32 mouse cellular contexts compared by ENCODE assay signal in the genomic region with DNA sequence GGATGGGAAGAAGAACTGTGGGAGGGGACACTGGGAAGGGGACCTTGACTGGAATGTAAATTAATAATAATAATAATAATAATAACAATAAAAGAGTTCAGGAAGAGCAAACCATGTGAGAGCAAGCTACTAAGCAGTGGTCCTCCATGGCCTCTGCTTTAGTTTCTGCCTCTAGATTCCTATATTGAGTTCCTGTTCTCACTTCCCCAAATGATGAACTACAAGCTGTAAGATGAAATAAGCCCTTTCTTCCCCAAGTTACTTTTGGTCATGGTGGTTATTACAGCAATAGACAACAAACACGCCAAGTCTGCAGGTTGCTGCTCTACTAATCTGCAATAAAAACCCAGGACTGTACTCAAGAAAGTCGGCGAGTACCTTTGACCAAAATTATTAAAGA. TPM values are rescaled to one million over a fixed set of nuclear protein-coding genes. Genes with fewer than 3 reads are reported as not detected.
A peak's percentile ranks its signal among the peaks of the same experiment; 100 is the strongest.
DNase-seq lines count a peak whose midpoint lies in the region; ATAC-seq and TF ChIP-seq lines count a peak whose summit lies in the region.
"Had no signal": no experiment of that assay in that cellular context is flagged by ENCODE, and none has a peak within 500 bp of the region (broad histone marks: within the 10 kb centered on the region; RNA-seq: fewer than 3 reads in every experiment).

No protein-coding gene starts in this region.

- no peak for TF ChIP-seq EP300 in liver, postnatal 0 days (IDR thresholded peaks at IDR 0.05; ENCODE audit: low read depth)

- no peak overlapping the region for H3K27ac ChIP-seq in liver, adult 2 months (replicated peaks; ENCODE audit: insufficient read depth, low read depth, low read length)
- H3K27ac ChIP-seq in liver, postnatal 0 days (ENCODE audit: low read depth) = no peak overlapping the region
- no peak overlapping the region for H3K27ac ChIP-seq in hindbrain, embryonic 12.5 days
- H3K27ac ChIP-seq: embryonic facial prominence, embryonic 12.5 days; hindbrain, embryonic 10.5 days; liver, embryonic 13.5 days; lung, embryonic 15.5 days; midbrain, embryonic 12.5 days; neural tube, embryonic 13.5 days; stomach, postnatal 0 days had no signal

- no peak overlapping the region for H3K9ac ChIP-seq in liver, adult 2 months (ENCODE audit: low read depth, low read length)
- no peak overlapping the region for H3K9ac ChIP-seq in liver, postnatal 0 days (replicated peaks)
- H3K9ac ChIP-seq in hindbrain, embryonic 12.5 days = no peak overlapping the region
- H3K9ac ChIP-seq: embryonic facial prominence, embryonic 12.5 days; heart, embryonic 12.5 days; liver, embryonic 13.5 days; lung, embryonic 15.5 days; midbrain, embryonic 12.5 days; neural tube, embryonic 13.5 days had no signal

- no peaks in the 10 kb centered on the region for H3K36me3 ChIP-seq in liver, adult 2 months (ENCODE audit: control insufficient read depth, insufficient read depth, low read length)
- no peaks in the 10 kb centered on the region for H3K36me3 ChIP-seq in liver, postnatal 0 days (replicated peaks; ENCODE audit: insufficient read depth, low read length)
- H3K36me3 ChIP-seq in hindbrain, embryonic 12.5 days = no peaks in the 10 kb centered on the region
- H3K36me3 ChIP-seq: embryonic facial prominence, embryonic 12.5 days; heart, embryonic 12.5 days; hindbrain, embryonic 10.5 days; liver, embryonic 13.5 days; lung, embryonic 15.5 days; midbrain, embryonic 12.5 days; neural tube, embryonic 13.5 days had no signal

- DNase-seq in liver, adult 2 months (ENCODE audit: extremely low read depth, low read depth, low spot score) = peak; percentile 36
- DNase-seq in liver, postnatal 0 days = no peak
- peak; percentile 61 for DNase-seq in A20 (ENCODE audit: low read depth, low spot score)
- no peak for DNase-seq in gastrocnemius, postnatal 25 days
- DNase-seq: adrenal gland, postnatal 25 days; cerebellum, adult 8-10 months; cerebellum, postnatal 25 days; embryo, embryonic 11 days; gastrocnemius, postnatal 14 days; heart, adult 18-20 months; kidney, adult 2 months; kidney, postnatal 36 days; left cerebral cortex, postnatal 4 days; liver, embryonic 13.5 days; retina, postnatal 1 day; right cerebral cortex, postnatal 14 days; thymus, adult 2 months; thymus, postnatal 36 days had no signal

- H3K27me3 ChIP-seq in liver, adult 2 months (ENCODE audit: control insufficient read depth, insufficient read depth, low read length) = no peaks in the 10 kb centered on the region
- H3K27me3 ChIP-seq in liver, postnatal 0 days (ENCODE audit: insufficient read depth, low read length) = no peaks in the 10 kb centered on the region
- H3K27me3 ChIP-seq in hindbrain, embryonic 12.5 days = no peaks in the 10 kb centered on the region
- H3K27me3 ChIP-seq: embryonic facial prominence, embryonic 12.5 days; heart, embryonic 12.5 days; liver, embryonic 13.5 days; lung, embryonic 15.5 days; megakaryocyte, embryonic 14.5 days; midbrain, embryonic 12.5 days; neural tube, embryonic 13.5 days had no signal

- H3K9me3 ChIP-seq in liver, postnatal 0 days (ENCODE audit: low read length) = no peaks in the 10 kb centered on the region
- H3K9me3 ChIP-seq in hindbrain, embryonic 12.5 days (replicated peaks) = no peaks in the 10 kb centered on the region
- H3K9me3 ChIP-seq: embryonic facial prominence, embryonic 12.5 days; heart, embryonic 12.5 days; liver, embryonic 13.5 days; lung, embryonic 15.5 days; megakaryocyte, embryonic 14.5 days; midbrain, embryonic 12.5 days; neural tube, embryonic 13.5 days had no signal

- no peak for ATAC-seq in liver, postnatal 0 days
- peak; percentile 73 for ATAC-seq in common myeloid progenitor, adult 5-6 weeks (replicated peaks; ENCODE audit: low read depth, poor library complexity, severe bottlenecking)
- ATAC-seq in monocyte, adult 5-6 weeks (replicated peaks; ENCODE audit: insufficient number of reproducible peaks, low FRiP score, low TSS enrichment, poor library complexity, severe bottlenecking) = peak; percentile 87
- no peak for ATAC-seq in cerebellum, adult (ENCODE audit: insufficient number of reproducible peaks, low FRiP score, low TSS enrichment)
- ATAC-seq in hindbrain, embryonic 12.5 days (ENCODE audit: low FRiP score) = no peak
- ATAC-seq: forebrain, embryonic 14.5 days; hindbrain, embryonic 16.5 days had no signal

- no peaks in the 10 kb centered on the region for H3K4me1 ChIP-seq in liver, adult 2 months (ENCODE audit: control insufficient read depth, insufficient read depth, low read length)
- H3K4me1 ChIP-seq in liver, postnatal 0 days (ENCODE audit: insufficient read depth) = no peaks in the 10 kb centered on the region
- no peaks in the 10 kb centered on the region for H3K4me1 ChIP-seq in hindbrain, embryonic 12.5 days
- H3K4me1 ChIP-seq: embryonic facial prominence, embryonic 12.5 days; heart, embryonic 12.5 days; liver, embryonic 13.5 days; lung, embryonic 15.5 days; neural tube, embryonic 13.5 days had no signal

- TF ChIP-seq CTCF in liver, adult 2 months (IDR thresholded peaks at IDR 0.05; ENCODE audit: low read depth, low read length) = no peak
- TF ChIP-seq CTCF in liver, postnatal 0 days (IDR thresholded peaks at IDR 0.05; ENCODE audit: low read depth) = no peak

- no peak overlapping the region for H3K4me3 ChIP-seq in liver, adult 2 months (ENCODE audit: insufficient read depth, low read depth, low read length)
- H3K4me3 ChIP-seq in liver, postnatal 0 days (ENCODE audit: low read depth, low read length) = no peak overlapping the region
- H3K4me3 ChIP-seq in hindbrain, embryonic 12.5 days = no peak overlapping the region
- H3K4me3 ChIP-seq: embryonic facial prominence, embryonic 12.5 days; heart, embryonic 12.5 days; hindbrain, embryonic 10.5 days; liver, embryonic 13.5 days; lung, embryonic 15.5 days; megakaryocyte, embryonic 14.5 days; midbrain, embryonic 12.5 days; neural tube, embryonic 13.5 days had no signal

- no peaks in the 10 kb centered on the region for H3K79me2 ChIP-seq in liver, adult 2 months (ENCODE audit: control insufficient read depth, insufficient read depth, low read length)

- TF ChIP-seq POLR2A in liver, adult 2 months (IDR thresholded peaks at IDR 0.05; ENCODE audit: extremely low read depth, insufficient read depth, low read length) = no peak

- H3K4me2 ChIP-seq in liver, postnatal 0 days (ENCODE audit: low read depth, low read length) = no peak overlapping the region
- no peak overlapping the region for H3K4me2 ChIP-seq in hindbrain, embryonic 12.5 days (replicated peaks)
- H3K4me2 ChIP-seq: embryonic facial prominence, embryonic 12.5 days; heart, embryonic 12.5 days; liver, embryonic 13.5 days; lung, embryonic 15.5 days; midbrain, embryonic 12.5 days; neural tube, embryonic 13.5 days had no signal

- 84% methylated on average over 3 of the region's 3 CpGs for WGBS in liver, adult 2 months
- WGBS in liver, postnatal 0 days (ENCODE audit: insufficient replicate concordance) = 58% methylated on average over 3 of the region's 3 CpGs
- WGBS in hindbrain, embryonic 12.5 days = 90% methylated on average over 3 of the region's 3 CpGs

RNA-seq across cellular contexts. Expression of a gene that starts 40.7 kb away (rescaled TPM):
- total RNA-seq in liver, adult 2 months (2014; rRNA removed) = 8.9 TPM in 2 replicates
- polyA plus RNA-seq in liver, adult 2 months (2012; rRNA removed) = 5.2 TPM in 2 replicates
- polyA plus RNA-seq in liver, postnatal 0 days (2015; fragmentation: Nextera tagmentation; extraction: Ambion mirVana) = 2.1 and 2.5 TPM in 2 replicates
- 40.0 and 57.3 TPM in 2 replicates for total RNA-seq in common myeloid progenitor, adult 5-6 weeks (2017)
- 32.5 to 67.2 TPM (median 61.8 TPM) in 3 replicates for total RNA-seq in monocyte, adult 5-6 weeks (2017)
- polyA plus RNA-seq in hindbrain, embryonic 12.5 days (2016; fragmentation: Nextera tagmentation; extraction: Ambion mirVana) = 10.5 and 11.7 TPM in 2 replicates
- 1 to 10 TPM; 6.8 to 7.3 TPM for total RNA-seq in gastrocnemius, postnatal 25 days (2021)

Comparison
In these comparisons a context has a peak if more than half of its experiments do, and no peak if none do; other contexts are left out.
1. DNase-seq: peak in liver, adult 2 months (single experiment) and A20 (single experiment); none in liver, postnatal 0 days (single experiment) and gastrocnemius, postnatal 25 days (single experiment).
2. ATAC-seq: peak in common myeloid progenitor, adult 5-6 weeks (single experiment) and monocyte, adult 5-6 weeks (single experiment); none in liver, postnatal 0 days (single experiment), cerebellum, adult (single experiment) and hindbrain, embryonic 12.5 days (single experiment).